Mouse (Mus musculus) midbrain, embryonic 15.5 days (tissue): Measurements from ENCODE around the gene Ssr3. TPM values are rescaled to one million over a fixed set of nuclear protein-coding genes. Genes with fewer than 3 reads are reported as not detected.

Experiments used
- ATAC-seq: fragments of 200-750 bp; cut with Nextera tagmentation; replicated peaks from 2 replicates; pipeline ENCODE4 v1.8.0; 2017; ENCODE audit warnings: moderate TSS enrichment
- H3K27ac ChIP-seq: fragments of 300-500 bp; sonication (generic); 2 replicates; pipeline ENCODE4 v1.5.1; 2015; ENCODE audit warnings: mild to moderate bottlenecking, inconsistent platforms
- H3K27me3 ChIP-seq: fragments of 300-500 bp; sonication (generic); replicated peaks from 2 replicates; pipeline ENCODE4 v1.6.1; 2015; ENCODE audit warnings: inconsistent platforms
- H3K36me3 ChIP-seq: fragments of 300-500 bp; sonication (generic); replicated peaks from 2 replicates; pipeline ENCODE4 v1.6.1; 2015; ENCODE audit warnings: inconsistent platforms
- H3K4me1 ChIP-seq: fragments of 300-500 bp; sonication (generic); 2 replicates; pipeline ENCODE4 v1.6.1; 2015; ENCODE audit warnings: inconsistent platforms
- H3K4me2 ChIP-seq: fragments of 300-500 bp; sonication (generic); 2 replicates; pipeline ENCODE4 v1.6.1; 2015; ENCODE audit warnings: inconsistent platforms, mild to moderate bottlenecking, moderate library complexity
- H3K4me3 ChIP-seq: fragments of 300-500 bp; sonication (generic); 2 replicates; pipeline ENCODE4 v1.5.1; 2015; ENCODE audit warnings: mild to moderate bottlenecking, inconsistent platforms
- H3K9ac ChIP-seq: fragments of 300-500 bp; sonication (generic); 2 replicates; pipeline ENCODE4 v1.6.1; 2015; ENCODE audit warnings: mild to moderate bottlenecking, inconsistent platforms
- H3K9me3 ChIP-seq: fragments of 300-500 bp; sonication (generic); 2 replicates; pipeline ENCODE4 v1.6.1; 2016; ENCODE audit warnings: inconsistent platforms
- WGBS: fragments of 180-500 bp; shearing (Covaris S2); methylation state at CpG from one replicate; pipeline ENCODE4 v1.1.7; 2015; ENCODE audit warnings: mixed read lengths; 5-methylcytosine and 5-hydroxymethylcytosine counted together
- polyA plus RNA-seq: library from polyadenylated mRNA; unstranded; fragments of >200 nt; fragmentation: Nextera tagmentation; extraction: Ambion mirVana; gene quantifications from 2 replicates; pipeline ENCODE4 v1.2.1, GENCODE M21; 2015

Gene Ssr3
- polyA plus RNA-seq, 1 experiment from 2014 or later = 154 TPM

- Histone ChIP-seq H3K36me3 (no peaks in the 10 kb centered on the region), H3K9ac (no peak overlapping the region), H3K27me3 (no peaks in the 10 kb centered on the region), H3K4me1 (no peaks in the 10 kb centered on the region), H3K9me3 (no peaks in the 10 kb centered on the region), H3K4me2 (no peak overlapping the region), H3K27ac (no peak overlapping the region), H3K4me3 (no peak overlapping the region)
- ATAC-seq = no peak; the same call in 1 of the 2 replicates
- 67% methylated on average over 5 of the region's 5 CpGs for WGBS
Observed at GRCm38 (mm10) chr3:65340173-65340951, 52.1 kb downstream of the Ssr3 start.

- ATAC-seq = no peak
- H3K27ac ChIP-seq = no peak overlapping the region
- no peak overlapping the region for H3K4me2 ChIP-seq
- no peaks in the 10 kb centered on the region for H3K27me3 ChIP-seq
- no peak overlapping the region for H3K9ac ChIP-seq
- 88% methylated on average over 10 of the region's 10 CpGs for WGBS
- H3K9me3 ChIP-seq = no peaks in the 10 kb centered on the region
- no peaks in the 10 kb centered on the region for H3K36me3 ChIP-seq
- H3K4me3 ChIP-seq = no peak overlapping the region
- no peaks in the 10 kb centered on the region for H3K4me1 ChIP-seq
Observed at GRCm38 (mm10) chr3:65337835-65338464, 54.5 kb downstream of the Ssr3 start.

Other genes with a start within 250 kb of the Ssr3 start
- 25.8 and 27.3 TPM in 2 replicates for gene Tiparp, start 135.8 kb upstream of the Ssr3 start, polyA plus RNA-seq